Mouse (Mus musculus) liver, adult 2 months (tissue): Measurements from ENCODE around the gene Pclo.

Experiments
- CTCF ChIP-seq: fragments of 200-500 bp; IDR thresholded peaks from 2 replicates; pipeline ENCODE4 v1.5.1; 2011; ENCODE audit warnings: low read depth, low read length, control low read depth
- POLR2A ChIP-seq: fragments of 200-500 bp; IDR thresholded peaks from 2 replicates; pipeline ENCODE4 v1.6.1; 2011; ENCODE audit warnings: low read length, control low read depth; ENCODE audit not compliant: insufficient read depth; ENCODE audit errors: extremely low read depth

DNA sequence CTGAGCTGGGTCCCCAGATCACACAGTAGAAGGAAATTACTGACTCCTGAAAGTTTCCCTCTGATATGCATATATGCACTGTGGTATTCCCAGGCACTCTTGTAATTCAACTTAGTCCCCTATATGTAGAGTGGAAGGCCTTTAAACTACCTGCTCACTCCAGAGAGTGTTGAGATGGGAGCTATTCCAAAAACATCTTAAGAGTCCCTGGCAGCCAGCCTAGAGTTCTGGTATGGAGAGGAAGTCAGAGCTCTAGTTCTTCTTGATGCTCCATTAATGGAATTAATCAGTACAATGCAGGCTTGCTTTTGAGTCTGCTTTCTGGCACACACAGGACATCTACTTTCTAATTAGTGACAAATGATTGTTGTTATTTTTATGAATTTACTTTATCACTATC, 11.3 kb downstream of the Pclo start:
- TF ChIP-seq CTCF (no peak), POLR2A (no peak)
